Mouse (Mus musculus): ENCODE data around the gene Setdb2. TPM values are rescaled to one million over a fixed set of nuclear protein-coding genes. Genes with fewer than 3 reads are reported as not detected.

Setdb2 gene
- polyA plus RNA-seq (2015; fragmentation: Nextera tagmentation; extraction: Ambion mirVana), result 6.1 and 9.7 TPM in 2 replicates

GRCm38 (mm10) chr14:59440558-59441471, at the start of gene Setdb2, which contains the start of gene Cab39l:
Setdb2 (minus strand) TSS chr14:59440884.
Cab39l (plus strand) TSS chr14:59440972.
- peak within 1 kb of the TSS; percentile 89 for H3K4me3 ChIP-seq
- H3K4me1 ChIP-seq (replicated peaks), result peaks cover 17% of the 10 kb centered on the region
- ATAC-seq (ENCODE audit: low read depth), result peak; percentile 100
- H3K9me3 ChIP-seq, result no peaks in the 10 kb centered on the region
- H3K4me2 ChIP-seq, result peak within 1 kb of the TSS; percentile 86
- H3K36me3 ChIP-seq, result no peaks in the 10 kb centered on the region
- no peaks in the 10 kb centered on the region for H3K27me3 ChIP-seq
- WGBS, result under 1% methylated on average over 66 of the region's 66 CpGs
- peak within 1 kb of the TSS; percentile 84 for H3K27ac ChIP-seq (replicated peaks)
- peak within 1 kb of the TSS; percentile 85 for H3K9ac ChIP-seq

DNA sequence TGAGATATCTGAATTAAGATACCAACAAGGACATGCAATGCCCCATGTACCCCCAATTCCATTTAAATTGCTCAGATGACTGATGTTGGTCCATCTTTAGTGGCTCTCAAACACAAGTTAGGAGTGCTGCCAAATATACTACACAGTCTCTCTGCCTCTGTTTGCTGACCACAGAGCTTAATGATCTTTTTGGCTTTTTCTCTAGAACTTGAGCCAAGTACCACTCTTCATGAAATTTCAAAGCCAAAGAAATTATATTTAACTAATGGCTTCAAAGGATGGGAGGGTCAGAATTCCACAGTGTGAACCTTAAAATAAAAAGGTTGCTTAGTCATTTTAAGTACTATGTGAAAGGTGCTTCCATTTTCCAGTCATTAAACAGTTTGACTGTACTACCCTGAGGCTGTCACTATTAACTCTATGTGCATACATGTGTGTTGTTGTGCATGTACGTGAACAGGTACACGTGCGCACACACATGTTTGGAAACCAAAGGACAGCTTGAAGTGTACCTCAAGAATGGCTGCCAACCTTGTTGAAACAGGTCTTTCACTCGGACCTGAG, 44.6 kb upstream of the Setdb2 start:
- H3K36me3 ChIP-seq, result no peaks in the 10 kb centered on the region
- no peaks in the 10 kb centered on the region for H3K27me3 ChIP-seq
- H3K4me3 ChIP-seq, result no peak overlapping the region
- no peak for ATAC-seq (ENCODE audit: low read depth)
- H3K9ac ChIP-seq, result no peak overlapping the region
- H3K9me3 ChIP-seq, result no peaks in the 10 kb centered on the region
- 96% methylated on average over 4 of the region's 4 CpGs for WGBS
- H3K4me1 ChIP-seq (replicated peaks), result no peaks in the 10 kb centered on the region
- no peak overlapping the region for H3K27ac ChIP-seq (replicated peaks)
- H3K4me2 ChIP-seq, result no peak overlapping the region

GRCm38 (mm10) chr14:59478699-59479098, 38.0 kb upstream of the Setdb2 start:
- no peak overlapping the region for H3K27ac ChIP-seq (replicated peaks)
- no peak overlapping the region for H3K9ac ChIP-seq
- no peaks in the 10 kb centered on the region for H3K4me1 ChIP-seq (replicated peaks)
- ATAC-seq (ENCODE audit: low read depth), result no peak
- H3K36me3 ChIP-seq, result no peaks in the 10 kb centered on the region
- no peak overlapping the region for H3K4me2 ChIP-seq
- no peaks in the 10 kb centered on the region for H3K9me3 ChIP-seq
- no peaks in the 10 kb centered on the region for H3K27me3 ChIP-seq
- H3K4me3 ChIP-seq, result no peak overlapping the region
- WGBS, result 65% methylated on average over 6 of the region's 6 CpGs

DNA sequence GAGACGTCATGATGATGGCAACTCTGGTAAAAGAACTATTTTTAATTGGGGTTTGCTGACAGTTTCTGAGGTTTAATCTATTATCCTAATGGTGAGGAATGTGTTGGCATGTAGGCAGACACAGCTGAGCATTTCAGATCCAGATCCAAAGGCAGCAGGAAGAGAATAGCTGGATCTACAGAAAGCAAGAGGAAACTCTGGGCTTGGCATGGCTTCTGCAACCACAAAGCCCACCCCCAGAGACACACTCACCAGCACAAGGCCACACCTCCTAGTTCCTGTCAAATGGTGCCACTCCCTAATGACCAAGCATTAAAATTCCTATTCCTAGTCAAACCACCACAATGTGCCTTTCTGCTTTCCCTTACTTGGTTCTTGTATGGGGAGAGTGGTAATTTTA, 30.1 kb upstream of the Setdb2 start:
- H3K9me3 ChIP-seq, result no peaks in the 10 kb centered on the region
- 95% methylated on average over 1 of the region's 1 CpGs for WGBS
- H3K27me3 ChIP-seq, result no peaks in the 10 kb centered on the region
- ATAC-seq (ENCODE audit: low read depth), result no peak
- no peak overlapping the region for H3K9ac ChIP-seq
- H3K4me1 ChIP-seq (replicated peaks), result no peaks in the 10 kb centered on the region
- H3K4me2 ChIP-seq, result no peak overlapping the region
- H3K27ac ChIP-seq (replicated peaks), result no peak overlapping the region
- H3K36me3 ChIP-seq, result no peaks in the 10 kb centered on the region
- no peak overlapping the region for H3K4me3 ChIP-seq

DNA sequence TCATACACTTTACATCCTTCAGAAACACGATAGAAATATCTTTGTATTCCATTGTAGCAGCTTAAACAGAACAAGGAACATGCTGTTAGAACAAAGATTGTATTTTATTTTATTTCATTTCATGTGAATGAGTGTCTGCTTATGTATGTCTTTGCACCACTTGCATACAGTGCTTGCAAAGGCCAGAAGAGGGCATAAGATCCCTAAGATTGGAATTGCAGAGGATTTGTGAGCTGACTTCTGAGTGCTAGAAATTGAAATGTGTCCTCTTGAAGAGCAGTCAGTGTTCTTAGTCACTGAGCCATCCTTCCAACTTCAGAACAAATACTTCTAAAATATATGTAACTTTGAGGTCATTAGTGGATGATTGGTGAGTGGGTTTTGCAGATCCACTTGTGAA, 27.1 kb upstream of the Setdb2 start:
- Histone ChIP-seq H3K27me3 (no peaks in the 10 kb centered on the region), H3K4me3 (no peak overlapping the region), H3K9me3 (no peaks in the 10 kb centered on the region), H3K27ac (replicated peaks) (no peak overlapping the region), H3K36me3 (no peaks in the 10 kb centered on the region), H3K4me2 (no peak overlapping the region), H3K9ac (no peak overlapping the region), H3K4me1 (replicated peaks) (no peaks in the 10 kb centered on the region)
- no peak for ATAC-seq (ENCODE audit: low read depth)
- 70% methylated on average over 1 of the region's 1 CpGs for WGBS

GRCm38 (mm10) chr14:59466503-59466902, 25.8 kb upstream of the Setdb2 start:
- Histone ChIP-seq H3K9me3 (no peaks in the 10 kb centered on the region), H3K4me1 (replicated peaks) (no peaks in the 10 kb centered on the region), H3K9ac (no peak overlapping the region), H3K27me3 (no peaks in the 10 kb centered on the region), H3K4me3 (no peak overlapping the region), H3K4me2 (no peak overlapping the region), H3K27ac (replicated peaks) (no peak overlapping the region), H3K36me3 (peaks cover 4% of the 10 kb centered on the region; the same call in 1 of the 2 replicates)
- ATAC-seq (ENCODE audit: low read depth), result no peak
- WGBS, result 95% methylated on average over 2 of the region's 2 CpGs

- H3K4me1 ChIP-seq (replicated peaks), result no peaks in the 10 kb centered on the region
- 0 out of 2 replicates have a peak, but pooled peaks cover 4% of the 10 kb centered on the region for H3K9me3 ChIP-seq
- H3K4me2 ChIP-seq, result no peak overlapping the region
- H3K36me3 ChIP-seq, result no peaks in the 10 kb centered on the region
- H3K27ac ChIP-seq (replicated peaks), result no peak overlapping the region
- no peaks in the 10 kb centered on the region for H3K27me3 ChIP-seq
- no peak for ATAC-seq (ENCODE audit: low read depth)
- no peak overlapping the region for H3K9ac ChIP-seq
- H3K4me3 ChIP-seq, result no peak overlapping the region
These were observed 7.3 kb upstream of the Setdb2 start for GRCm38 (mm10) chr14:59447981-59448380.

GRCm38 (mm10) chr14:59445421-59445820, 4.7 kb upstream of the Setdb2 start:
- H3K9me3 ChIP-seq, result 0 out of 2 replicates have a peak, but pooled peaks cover 4% of the 10 kb centered on the region
- H3K9ac ChIP-seq, result no peak overlapping the region
- 93% methylated on average over 1 of the region's 1 CpGs for WGBS
- H3K36me3 ChIP-seq, result no peaks in the 10 kb centered on the region
- no peaks in the 10 kb centered on the region for H3K27me3 ChIP-seq
- no peak for ATAC-seq (ENCODE audit: low read depth)
- no peak overlapping the region for H3K27ac ChIP-seq (replicated peaks)
- H3K4me3 ChIP-seq, result no peak overlapping the region
- no peak overlapping the region for H3K4me2 ChIP-seq
- H3K4me1 ChIP-seq (replicated peaks), result peaks cover 4% of the 10 kb centered on the region; the same call in 1 of the 2 replicates

DNA sequence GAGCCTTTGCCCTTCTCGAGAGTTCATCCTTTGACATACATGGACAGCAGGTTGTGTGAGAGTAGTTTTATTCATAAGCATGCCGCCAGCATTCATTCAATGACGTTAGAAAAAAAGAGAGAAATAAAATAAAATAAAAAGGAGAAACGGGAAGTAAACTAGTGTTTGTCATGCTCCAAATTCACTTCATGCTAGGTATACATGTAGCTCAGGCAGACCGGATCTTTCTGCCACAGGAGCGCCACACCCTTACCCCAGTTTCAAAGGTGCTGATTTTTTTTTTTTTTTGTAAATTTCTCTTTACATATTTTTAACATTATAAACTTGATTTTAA, 755 bp upstream of the Setdb2 start:
- 17% methylated on average over 6 of the region's 6 CpGs for WGBS
- H3K27ac ChIP-seq (replicated peaks), result peak overlapping the region; percentile 84

GRCm38 (mm10) chr14:59440039-59440438, 645 bp downstream of the Setdb2 start:
- WGBS, result 20% methylated on average over 7 of the region's 7 CpGs
- Histone ChIP-seq H3K4me3 (peak overlapping the region; percentile 89), H3K9me3 (no peaks in the 10 kb centered on the region), H3K4me1 (replicated peaks) (peaks cover 17% of the 10 kb centered on the region), H3K9ac (peak overlapping the region; percentile 85), H3K36me3 (no peaks in the 10 kb centered on the region), H3K27ac (replicated peaks) (no peak overlapping the region), H3K4me2 (peak overlapping the region; percentile 86), H3K27me3 (no peaks in the 10 kb centered on the region)
- peak; percentile 8; the same call in 1 of the 2 replicates for ATAC-seq (ENCODE audit: low read depth)

More for the DNA sequence above, 755 bp upstream of the Setdb2 start:
- H3K27me3 ChIP-seq, result no peaks in the 10 kb centered on the region
- H3K9me3 ChIP-seq, result no peaks in the 10 kb centered on the region
- H3K4me2 ChIP-seq, result peak overlapping the region; percentile 86
- no peaks in the 10 kb centered on the region for H3K36me3 ChIP-seq
- peaks cover 17% of the 10 kb centered on the region for H3K4me1 ChIP-seq (replicated peaks)
- H3K9ac ChIP-seq, result peak overlapping the region; percentile 85
- ATAC-seq (ENCODE audit: low read depth), result no peak
- H3K4me3 ChIP-seq, result peak overlapping the region; percentile 89

DNA sequence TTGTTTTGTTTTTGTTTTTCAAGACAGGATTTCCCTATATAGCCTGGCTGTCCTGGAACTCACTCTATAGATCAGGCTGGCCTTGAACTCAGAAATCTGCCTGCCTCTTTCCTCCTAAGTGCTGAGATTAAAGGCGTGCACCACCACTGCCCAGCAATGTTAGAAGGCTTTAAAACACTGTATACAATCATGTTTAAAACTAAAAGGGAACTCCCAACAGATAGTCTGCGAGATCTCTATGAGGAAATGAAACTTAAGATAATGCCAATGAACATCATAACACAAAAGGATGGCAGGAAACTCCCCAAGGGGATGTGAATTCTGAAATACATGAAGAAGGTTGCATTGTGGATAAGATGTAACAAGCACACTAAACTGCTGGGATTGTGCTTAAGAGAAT, 2.2 kb downstream of the Setdb2 start:
- Histone ChIP-seq H3K36me3 (no peaks in the 10 kb centered on the region), H3K4me3 (no peak overlapping the region), H3K4me2 (no peak overlapping the region), H3K4me1 (replicated peaks) (peaks cover 17% of the 10 kb centered on the region), H3K9me3 (no peaks in the 10 kb centered on the region), H3K27me3 (no peaks in the 10 kb centered on the region), H3K9ac (no peak overlapping the region), H3K27ac (replicated peaks) (no peak overlapping the region)
- ATAC-seq (ENCODE audit: low read depth), result no peak
- WGBS, result 92% methylated on average over 2 of the region's 2 CpGs

DNA sequence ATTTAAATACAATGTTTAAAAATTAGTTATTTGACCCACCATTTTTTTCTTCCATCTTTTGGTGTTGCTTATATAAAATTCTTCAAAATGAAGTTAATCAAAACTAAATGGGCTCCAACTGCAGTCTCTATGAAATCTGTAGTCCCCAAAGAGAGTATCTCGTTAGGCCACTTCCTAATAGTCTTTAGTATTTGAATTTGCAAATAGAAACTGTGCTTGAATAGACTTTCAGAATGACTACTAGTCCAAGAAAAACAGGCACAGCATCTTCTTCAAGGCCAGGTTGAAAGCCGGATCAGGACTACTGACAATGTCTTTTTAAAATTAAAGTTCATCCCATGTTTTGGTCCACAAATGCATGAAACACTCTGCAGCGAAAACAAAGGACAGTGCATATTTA, 3.3 kb downstream of the Setdb2 start:
- H3K27me3 ChIP-seq, result no peaks in the 10 kb centered on the region
- no peak overlapping the region for H3K9ac ChIP-seq
- H3K4me3 ChIP-seq, result no peak overlapping the region
- no peak overlapping the region for H3K4me2 ChIP-seq
- 94% methylated on average over 3 of the region's 3 CpGs for WGBS
- H3K9me3 ChIP-seq, result no peaks in the 10 kb centered on the region
- no peaks in the 10 kb centered on the region for H3K36me3 ChIP-seq
- H3K27ac ChIP-seq (replicated peaks), result no peak overlapping the region
- H3K4me1 ChIP-seq (replicated peaks), result peaks cover 17% of the 10 kb centered on the region
- no peak for ATAC-seq (ENCODE audit: low read depth)
